Mouse (Mus musculus) embryo, embryonic 11.5 days (tissue): ENCODE results near the gene Slc16a3.

Source experiments
- DNase-seq: peaks from one replicate; pipeline ENCODE4 v3.0.0-alpha.2; 2012; ENCODE audit warnings: low read depth, low spot score

Slc16a3 gene

GRCm38 (mm10) chr11:120948328-120948727 is at the start of gene Slc16a3:
TSS of gene Slc16a3 (plus strand) at chr11:120948480.
- no peak for DNase-seq

GRCm38 (mm10) chr11:120900276-120901244 is 47.7 kb upstream of the Slc16a3 start:
- DNase-seq: no peak

- DNase-seq: no peak
Observed at GRCm38 (mm10) chr11:120901729-120902486, 46.4 kb upstream of the Slc16a3 start.

- no peak for DNase-seq
Observed at GRCm38 (mm10) chr11:120902487-120903142, 45.7 kb upstream of the Slc16a3 start.

- DNase-seq: no peak
Observed at GRCm38 (mm10) chr11:120903159-120903850, 45.0 kb upstream of the Slc16a3 start.

- no peak for DNase-seq
Observed at GRCm38 (mm10) chr11:120904561-120904960, 43.7 kb upstream of the Slc16a3 start.

GRCm38 (mm10) chr11:120905430-120905873 is 42.8 kb upstream of the Slc16a3 start:
- peak; percentile 53 for DNase-seq

GRCm38 (mm10) chr11:120913796-120914195 is 34.5 kb upstream of the Slc16a3 start:
- DNase-seq: no peak

- no peak for DNase-seq
Observed at GRCm38 (mm10) chr11:120916477-120916876, 31.8 kb upstream of the Slc16a3 start.

- no peak for DNase-seq
Observed at GRCm38 (mm10) chr11:120917756-120918155, 30.5 kb upstream of the Slc16a3 start.

GRCm38 (mm10) chr11:120922528-120922927 is 25.8 kb upstream of the Slc16a3 start:
- DNase-seq: no peak

- DNase-seq: no peak
Observed at GRCm38 (mm10) chr11:120928468-120928867, 19.8 kb upstream of the Slc16a3 start.

GRCm38 (mm10) chr11:120931479-120931878 is 16.8 kb upstream of the Slc16a3 start:
- no peak for DNase-seq

- DNase-seq: peak; percentile 85
Observed at GRCm38 (mm10) chr11:120932564-120933398, 15.5 kb upstream of the Slc16a3 start, which contains the start of gene Ccdc57. TSS of gene Ccdc57 (minus strand) at chr11:120932872.

GRCm38 (mm10) chr11:120937976-120938375 is 10.3 kb upstream of the Slc16a3 start:
- DNase-seq: no peak

- DNase-seq: no peak
Observed at GRCm38 (mm10) chr11:120938795-120939194, 9.5 kb upstream of the Slc16a3 start.

- DNase-seq: no peak
Observed at GRCm38 (mm10) chr11:120939712-120940341, 8.5 kb upstream of the Slc16a3 start.

GRCm38 (mm10) chr11:120940959-120941358 is 7.3 kb upstream of the Slc16a3 start:
- no peak for DNase-seq

- DNase-seq: no peak
Observed at GRCm38 (mm10) chr11:120945266-120945665, 3.0 kb upstream of the Slc16a3 start.

GRCm38 (mm10) chr11:120945926-120946325 is 2.4 kb upstream of the Slc16a3 start:
- no peak for DNase-seq
